8 mouse cellular contexts compared by ENCODE assay signal in genomic region chr4:109676218-109677215, GRCm38 (mm10). TPM values are rescaled to one million over a fixed set of nuclear protein-coding genes. Genes with fewer than 3 reads are reported as not detected.
DNase-seq lines count a peak whose midpoint lies in the region; ATAC-seq lines count a peak whose summit lies in the region.

Faf1 (plus strand) TSS chr4:109676588.

- H3K27me3 ChIP-seq in hindbrain, embryonic 15.5 days, result 0 out of 2 replicates have a peak, but pooled peaks cover 3% of the 10 kb centered on the region

- H3K4me3 ChIP-seq in hindbrain, embryonic 15.5 days, result peak within 1 kb of the TSS; percentile 80
- peak within 1 kb of the TSS; percentile 90 for H3K4me3 ChIP-seq in macrophage (ENCODE audit: inconsistent target)

- peaks cover 46% of the 10 kb centered on the region for H3K79me2 ChIP-seq in macrophage (ENCODE audit: inconsistent target)

- H3K4me2 ChIP-seq in hindbrain, embryonic 15.5 days, result peak within 1 kb of the TSS; percentile 66

- peak; percentile 98 for ATAC-seq in hindbrain, embryonic 15.5 days (ENCODE audit: low FRiP score, low read depth)

- no peaks in the 10 kb centered on the region for H3K9me3 ChIP-seq in hindbrain, embryonic 15.5 days

- WGBS in hindbrain, embryonic 15.5 days, result 0% methylated on average over 103 of the region's 107 CpGs
- under 1% methylated on average over 103 of the region's 107 CpGs for WGBS in macrophage (ENCODE audit: missing documents)

- peak within 1 kb of the TSS; percentile 95 for H3K27ac ChIP-seq in hindbrain, embryonic 15.5 days (replicated peaks)
- peak within 1 kb of the TSS; percentile 84 for H3K27ac ChIP-seq in macrophage

- no peaks in the 10 kb centered on the region for H3K36me3 ChIP-seq in hindbrain, embryonic 15.5 days
- no peaks in the 10 kb centered on the region for H3K36me3 ChIP-seq in macrophage (ENCODE audit: inconsistent target)

- H3K9ac ChIP-seq in hindbrain, embryonic 15.5 days, result peak within 1 kb of the TSS; percentile 79

- peaks cover 16% of the 10 kb centered on the region for H3K4me1 ChIP-seq in hindbrain, embryonic 15.5 days (replicated peaks)

- DNase-seq in T-cell, adult 2 months (ENCODE audit: low spot score), result peak; percentile 98
- peak; percentile 98 for DNase-seq in cerebellum, postnatal 36 days
- peak; percentile 98 for DNase-seq in frontal cortex, postnatal 36 days (ENCODE audit: low spot score in 2 of 2)
- DNase-seq in left cerebral cortex, adult 18-20 months (ENCODE audit: low spot score in 2 of 2), result peak; percentile 96
- DNase-seq in right cerebral cortex, adult 18-20 months, result peak; percentile 97
- peak; percentile 93 for DNase-seq in urinary bladder, postnatal 10 days (ENCODE audit: low spot score)

RNA-seq across cellular contexts. Expression of gene Faf1, which starts in this region (rescaled TPM):
- polyA plus RNA-seq in hindbrain, embryonic 15.5 days (2015; fragmentation: Nextera tagmentation; extraction: Ambion mirVana), result 30.2 and 31.8 TPM in 2 replicates
- total RNA-seq in left cerebral cortex, adult 18-20 months (2021), result 10 to 100 TPM; 24.6 to 25.8 TPM
- total RNA-seq in macrophage (2018; cell fraction: chromatin; rRNA removed), result 10 to 100 TPM; 10.6 to 77.5 (median 60.7) TPM
- 10 to 100 TPM; 14.9 to 23.3 (median 18.8) TPM for total RNA-seq in macrophage (2018; cell fraction: cytosol; rRNA removed)
- total RNA-seq in macrophage (2018; cell fraction: nucleus; rRNA removed), result 10 to 100 TPM; 11.7 to 51.8 (median 32.3) TPM
- 15.1 to 23.0 TPM (median 20.8 TPM) in 3 replicates for polyA plus RNA-seq in macrophage (2018)

Comparison
In these comparisons a context has a peak if more than half of its experiments do, and no peak if none do; other contexts are left out.
1. Peak in every context shown above with its lines: DNase-seq, ATAC-seq, H3K4me3 ChIP-seq and H3K27ac ChIP-seq.